Mouse (Mus musculus): Measurements from ENCODE around the gene Tbc1d23. TPM values are rescaled to one million over a fixed set of nuclear protein-coding genes. Genes with fewer than 3 reads are reported as not detected.
A peak's percentile ranks its signal among the peaks of the same experiment; 100 is the strongest.
"Not testable (repeated sequence)": the region's sequence is repeated elsewhere in the genome, so short reads cannot be mapped to it uniquely, and the experiment has no call there.

Gene Tbc1d23
- polyA plus RNA-seq, 1 experiment from 2014 or later = 23.5 TPM

DNA sequence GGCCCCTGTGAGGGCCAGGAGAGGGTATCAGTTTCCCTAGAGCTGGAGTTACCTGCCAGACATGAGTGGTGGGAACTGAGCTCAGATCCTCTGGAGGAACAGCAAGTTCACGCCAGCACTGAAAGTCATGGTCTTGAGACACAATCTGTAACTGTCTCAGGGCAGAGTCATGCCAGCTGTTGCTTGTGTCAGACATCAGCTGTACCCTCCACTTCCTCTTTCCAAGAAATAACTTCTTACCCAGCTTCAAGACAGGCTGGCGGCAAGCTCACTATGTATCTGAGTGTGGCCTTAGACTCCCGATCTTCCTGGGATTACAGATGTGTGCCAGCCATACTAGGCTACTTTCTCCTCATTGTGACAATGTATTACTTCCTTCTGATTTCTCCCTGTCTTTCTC is 15.3 kb upstream of the Tbc1d23 start:
- Histone ChIP-seq H3K27me3 (replicated peaks; ENCODE audit: insufficient read depth, low read length) (no peaks in the 10 kb centered on the region), H3K4me2 (replicated peaks; ENCODE audit: low read depth, low read length) (no peak overlapping the region), H3K36me3 (ENCODE audit: insufficient read depth, low read length) (no peaks in the 10 kb centered on the region), H3K4me1 (ENCODE audit: insufficient read depth, low read depth, low read length) (no peaks in the 10 kb centered on the region), H3K9ac (replicated peaks; ENCODE audit: low read depth) (no peak overlapping the region), H3K27ac (ENCODE audit: low read length) (no peak overlapping the region), H3K9me3 (ENCODE audit: low read length) (no peaks in the 10 kb centered on the region), H3K4me3 (ENCODE audit: low read depth, low read length) (no peak overlapping the region)
- peak; percentile 48 for ATAC-seq
- TF ChIP-seq EP300 (IDR thresholded peaks at IDR 0.05) = no peak
- no peak for TF ChIP-seq CTCF (IDR thresholded peaks at IDR 0.05)
- WGBS = 75% methylated on average over 3 of the region's 3 CpGs
- peak; percentile 67 for DNase-seq (ENCODE audit: low spot score)

DNA sequence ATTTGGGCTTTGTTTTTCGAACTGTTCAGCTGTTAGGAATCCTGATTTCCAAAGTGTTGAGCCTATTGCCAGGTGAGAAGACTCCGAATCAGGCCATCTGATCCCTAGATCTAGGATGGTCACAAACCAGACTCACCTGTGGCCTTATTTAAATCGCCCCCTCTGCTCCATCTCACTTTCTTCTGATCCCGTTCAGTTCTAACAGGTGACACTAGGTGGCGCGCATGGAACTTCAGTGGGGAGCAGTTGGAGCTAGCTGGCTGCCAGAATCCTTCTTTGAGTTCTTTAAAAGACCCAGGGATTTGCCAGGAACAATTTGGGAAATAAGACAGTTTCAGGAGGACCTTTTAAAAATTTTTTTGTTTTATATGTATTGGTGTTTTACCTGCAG is 12.5 kb upstream of the Tbc1d23 start:
- TF ChIP-seq EP300 (IDR thresholded peaks at IDR 0.05) = no peak
- TF ChIP-seq CTCF (IDR thresholded peaks at IDR 0.05) = peak; percentile 96
- DNase-seq (ENCODE audit: low spot score) (peak; percentile 88), ATAC-seq (peak; percentile 75)
- H3K27ac ChIP-seq (ENCODE audit: low read length) = no peak overlapping the region
- H3K9ac ChIP-seq (replicated peaks; ENCODE audit: low read depth) = no peak overlapping the region
- H3K27me3 ChIP-seq (replicated peaks; ENCODE audit: insufficient read depth, low read length) = no peaks in the 10 kb centered on the region
- H3K9me3 ChIP-seq (ENCODE audit: low read length) = no peaks in the 10 kb centered on the region
- no peaks in the 10 kb centered on the region for H3K36me3 ChIP-seq (ENCODE audit: insufficient read depth, low read length)
- no peak overlapping the region for H3K4me2 ChIP-seq (replicated peaks; ENCODE audit: low read depth, low read length)
- no peak overlapping the region for H3K4me3 ChIP-seq (ENCODE audit: low read depth, low read length)
- no peaks in the 10 kb centered on the region for H3K4me1 ChIP-seq (ENCODE audit: insufficient read depth, low read depth, low read length)
- 10% methylated on average over 6 of the region's 6 CpGs for WGBS

DNA sequence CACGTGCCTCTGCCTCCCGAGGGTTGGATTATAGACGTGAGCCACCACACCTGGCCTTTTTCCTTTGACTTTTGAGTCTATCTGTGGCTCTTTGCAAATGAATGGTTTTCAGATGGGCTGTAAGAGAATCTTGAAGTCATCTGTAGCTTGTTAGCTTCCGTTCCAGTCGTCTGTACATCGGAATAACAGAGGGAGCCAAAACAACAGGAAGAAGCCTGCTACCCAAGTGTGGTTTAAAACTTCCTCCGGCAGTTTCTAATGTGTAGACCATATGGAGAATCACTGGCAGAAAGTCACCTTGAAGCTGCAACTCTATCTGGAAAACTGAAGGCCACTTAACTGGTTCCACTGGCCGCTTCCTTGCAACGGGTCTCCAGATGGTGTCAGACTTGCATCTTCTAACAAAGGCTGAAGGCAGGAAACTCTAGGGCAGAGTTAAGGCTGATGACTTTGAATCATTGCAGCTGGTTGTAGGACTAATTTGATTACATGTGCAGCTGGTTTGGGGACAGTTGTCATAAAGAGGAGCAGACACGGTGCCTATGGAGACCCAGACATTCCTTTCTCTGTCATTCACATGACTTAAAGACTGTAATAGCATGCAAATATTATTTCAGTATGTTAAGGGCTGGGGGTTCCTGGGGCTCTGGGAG is 12.0 kb upstream of the Tbc1d23 start:
- ATAC-seq = peak; percentile 72
- TF ChIP-seq EP300 (IDR thresholded peaks at IDR 0.05) = no peak
- TF ChIP-seq CTCF (IDR thresholded peaks at IDR 0.05) = peak; percentile 61
- peak; percentile 63 for DNase-seq (ENCODE audit: low spot score)
- H3K4me3 ChIP-seq (ENCODE audit: low read depth, low read length) = no peak overlapping the region
- H3K36me3 ChIP-seq (ENCODE audit: insufficient read depth, low read length) = no peaks in the 10 kb centered on the region
- H3K4me1 ChIP-seq (ENCODE audit: insufficient read depth, low read depth, low read length) = no peaks in the 10 kb centered on the region
- no peaks in the 10 kb centered on the region for H3K27me3 ChIP-seq (replicated peaks; ENCODE audit: insufficient read depth, low read length)
- 44% methylated on average over 10 of the region's 10 CpGs for WGBS
- H3K9ac ChIP-seq (replicated peaks; ENCODE audit: low read depth) = no peak overlapping the region
- no peaks in the 10 kb centered on the region for H3K9me3 ChIP-seq (ENCODE audit: low read length)
- no peak overlapping the region for H3K4me2 ChIP-seq (replicated peaks; ENCODE audit: low read depth, low read length)
- no peak overlapping the region for H3K27ac ChIP-seq (ENCODE audit: low read length)

- no peak for TF ChIP-seq CTCF (IDR thresholded peaks at IDR 0.05)
- TF ChIP-seq EP300 (IDR thresholded peaks at IDR 0.05) = no peak
- WGBS = 86% methylated on average over 5 of the region's 5 CpGs
- ATAC-seq = no peak
Observed at GRCm38 (mm10) chr16:57242857-57243204, 11.5 kb upstream of the Tbc1d23 start.

GRCm38 (mm10) chr16:57235871-57236510 is 4.7 kb upstream of the Tbc1d23 start:
- H3K4me3 ChIP-seq (ENCODE audit: low read depth, low read length) = no peak overlapping the region
- H3K9ac ChIP-seq (replicated peaks; ENCODE audit: low read depth) = no peak overlapping the region
- H3K4me2 ChIP-seq (replicated peaks; ENCODE audit: low read depth, low read length) = no peak overlapping the region
- TF ChIP-seq EP300 (IDR thresholded peaks at IDR 0.05) (peak; percentile 19; the same call in 1 of the 2 replicates), CTCF (IDR thresholded peaks at IDR 0.05) (no peak)
- WGBS = 41% methylated on average over 7 of the region's 7 CpGs
- no peaks in the 10 kb centered on the region for H3K9me3 ChIP-seq (ENCODE audit: low read length)
- H3K36me3 ChIP-seq (ENCODE audit: insufficient read depth, low read length) = no peaks in the 10 kb centered on the region
- DNase-seq (ENCODE audit: low spot score) (no peak), ATAC-seq (no peak)
- no peak overlapping the region for H3K27ac ChIP-seq (ENCODE audit: low read length)
- no peaks in the 10 kb centered on the region for H3K4me1 ChIP-seq (ENCODE audit: insufficient read depth, low read depth, low read length)
- H3K27me3 ChIP-seq (replicated peaks; ENCODE audit: insufficient read depth, low read length) = no peaks in the 10 kb centered on the region

More at GRCm38 (mm10) chr16:57242857-57243204, 11.5 kb upstream of the Tbc1d23 start:
- Histone ChIP-seq H3K27me3 (replicated peaks; ENCODE audit: insufficient read depth, low read length) (no peaks in the 10 kb centered on the region), H3K27ac (ENCODE audit: low read length) (no peak overlapping the region), H3K9me3 (ENCODE audit: low read length) (no peaks in the 10 kb centered on the region), H3K4me3 (ENCODE audit: low read depth, low read length) (no peak overlapping the region), H3K4me1 (ENCODE audit: insufficient read depth, low read depth, low read length) (no peaks in the 10 kb centered on the region), H3K4me2 (replicated peaks; ENCODE audit: low read depth, low read length) (no peak overlapping the region), H3K36me3 (ENCODE audit: insufficient read depth, low read length) (no peaks in the 10 kb centered on the region), H3K9ac (replicated peaks; ENCODE audit: low read depth) (no peak overlapping the region)
- no peak for DNase-seq (ENCODE audit: low spot score)

DNA sequence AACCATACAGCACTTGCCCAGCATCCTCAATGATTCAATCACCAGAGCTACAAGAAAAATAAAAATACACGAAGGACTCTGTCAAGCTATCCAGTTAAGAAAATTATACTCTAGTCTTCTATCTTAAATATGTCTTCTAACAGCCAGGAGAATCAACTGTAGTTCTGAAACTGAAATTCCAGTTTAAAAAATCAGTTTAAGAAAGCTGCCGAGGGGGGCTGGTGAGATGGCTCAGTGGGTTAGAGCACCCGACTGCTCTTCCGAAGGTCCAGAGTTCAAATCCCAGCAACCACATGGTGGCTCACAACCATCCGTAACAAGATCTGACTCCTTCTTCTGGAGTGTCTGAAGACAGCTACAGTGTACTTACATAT is 620 bp upstream of the Tbc1d23 start:
- not testable (repeated sequence) for H3K27ac ChIP-seq (ENCODE audit: low read length); H3K27me3 ChIP-seq (replicated peaks; ENCODE audit: insufficient read depth, low read length); H3K9me3 ChIP-seq (ENCODE audit: low read length); DNase-seq (ENCODE audit: low spot score); ATAC-seq; H3K9ac ChIP-seq (replicated peaks; ENCODE audit: low read depth); H3K36me3 ChIP-seq (ENCODE audit: insufficient read depth, low read length); H3K4me1 ChIP-seq (ENCODE audit: insufficient read depth, low read depth, low read length)
- H3K4me2 ChIP-seq (replicated peaks; ENCODE audit: low read depth, low read length) = peak overlapping the region; percentile 33; the same call in 1 of the 2 replicates
- 64% methylated on average over 4 of the region's 5 CpGs for WGBS
- H3K4me3 ChIP-seq (ENCODE audit: low read depth, low read length) = 0 out of 2 replicates have a peak overlapping the region, but pooled peaks have one; percentile 80
